Mouse (Mus musculus): ENCODE measurements around the gene Hoxd10. TPM values are rescaled to one million over a fixed set of nuclear protein-coding genes. Genes with fewer than 3 reads are reported as not detected.
A peak's percentile ranks its signal among the peaks of the same experiment; 100 is the strongest.

Gene Hoxd10
- polyA plus RNA-seq, 1 experiment from 2014 or later, result not detected

DNA sequence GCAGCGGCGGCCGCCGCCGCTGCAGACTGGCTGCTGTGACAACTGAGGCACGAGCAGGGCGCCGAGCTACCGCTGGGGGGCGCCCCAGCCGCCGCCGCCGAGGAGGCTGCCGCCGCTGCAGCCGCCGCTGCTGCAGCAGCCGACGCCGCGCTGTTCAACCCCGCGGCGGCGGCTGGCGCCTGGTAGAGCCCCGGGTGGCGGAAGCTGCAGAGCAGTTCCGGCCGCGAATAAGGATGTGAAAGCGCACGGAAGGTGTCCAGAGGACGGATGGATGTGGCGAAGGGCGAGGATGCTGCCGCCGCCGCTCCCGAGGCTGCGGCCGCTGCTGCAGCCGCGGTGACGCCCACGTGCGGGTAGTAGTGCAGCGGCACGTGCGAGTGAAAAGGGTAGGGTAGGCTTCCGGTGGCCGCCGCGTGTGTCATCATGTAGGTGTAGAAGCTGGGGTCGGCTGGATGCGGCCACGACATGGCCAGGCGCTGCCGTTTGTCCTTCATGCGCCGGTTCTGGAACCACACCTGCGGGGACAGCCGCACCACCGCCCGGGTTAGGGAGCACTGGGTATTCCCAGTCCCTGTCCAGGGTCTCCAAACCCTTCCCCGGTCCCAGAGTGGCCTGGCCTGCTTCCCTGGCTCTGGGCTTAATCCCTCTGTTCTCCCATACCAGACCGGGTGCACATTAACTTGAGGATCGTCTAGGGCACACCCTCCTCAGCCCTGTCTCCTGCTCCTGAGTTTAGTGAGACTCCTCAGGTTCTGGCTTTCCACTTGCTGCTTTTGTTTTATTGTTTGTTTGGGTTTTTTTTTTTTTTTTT, 35.7 kb upstream of the Hoxd10 start:
- Histone ChIP-seq H3K4me2 (ENCODE audit: low read length) (peak overlapping the region; percentile 51), H3K27ac (replicated peaks; ENCODE audit: low read depth, low read length) (peak overlapping the region; percentile 60), H3K4me3 (replicated peaks; ENCODE audit: low read depth, low read length) (peak overlapping the region; percentile 32), H3K4me1 (ENCODE audit: control insufficient read depth, insufficient read depth, low read length) (0 out of 2 replicates have a peak, but pooled peaks cover 3% of the 10 kb centered on the region), H3K9me3 (ENCODE audit: control insufficient read depth, low read length) (no peaks in the 10 kb centered on the region), H3K27me3 (ENCODE audit: control insufficient read depth, insufficient read depth, low read length) (peaks cover 82% of the 10 kb centered on the region), H3K9ac (replicated peaks; ENCODE audit: low read length) (peak overlapping the region; percentile 39; the same call in 1 of the 2 replicates), H3K36me3 (ENCODE audit: control insufficient read depth, insufficient read depth, low read length) (no peaks in the 10 kb centered on the region)
- DNase-seq (peak; percentile 74), ATAC-seq (ENCODE audit: low FRiP score, low TSS enrichment) (no peak; the same call in 1 of the 2 replicates)
- WGBS, result under 1% methylated on average over 68 of the region's 69 CpGs

DNA sequence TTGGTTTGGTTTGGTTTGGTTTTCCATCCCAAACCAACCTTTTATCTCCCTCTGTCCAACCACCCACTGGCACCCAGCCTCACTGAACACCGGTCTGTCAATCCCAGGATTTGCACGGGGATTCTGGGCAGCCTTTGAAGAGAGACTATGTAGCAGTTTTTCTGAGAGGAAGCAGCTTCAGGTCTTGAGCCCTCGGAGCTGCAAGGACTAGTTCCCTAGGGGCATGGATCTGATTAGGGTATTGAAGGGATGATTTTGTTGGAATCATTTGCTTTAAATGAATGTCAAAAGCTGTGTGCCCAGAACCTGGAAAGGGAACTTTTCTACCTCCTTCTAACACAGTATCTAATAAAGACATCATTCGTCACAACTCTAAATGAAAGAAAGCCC, 35.1 kb upstream of the Hoxd10 start:
- H3K27ac ChIP-seq (replicated peaks; ENCODE audit: low read depth, low read length), result no peak overlapping the region; the same call in 1 of the 2 replicates
- H3K36me3 ChIP-seq (ENCODE audit: control insufficient read depth, insufficient read depth, low read length), result no peaks in the 10 kb centered on the region
- H3K9ac ChIP-seq (replicated peaks; ENCODE audit: low read length), result no peak overlapping the region
- H3K4me3 ChIP-seq (replicated peaks; ENCODE audit: low read depth, low read length), result no peak overlapping the region; the same call in 1 of the 2 replicates
- DNase-seq (peak; percentile 56), ATAC-seq (ENCODE audit: low FRiP score, low TSS enrichment) (no peak)
- 1% methylated on average over 4 of the region's 4 CpGs for WGBS
- peaks cover 84% of the 10 kb centered on the region for H3K27me3 ChIP-seq (ENCODE audit: control insufficient read depth, insufficient read depth, low read length)
- H3K9me3 ChIP-seq (ENCODE audit: control insufficient read depth, low read length), result no peaks in the 10 kb centered on the region
- H3K4me1 ChIP-seq (ENCODE audit: control insufficient read depth, insufficient read depth, low read length), result peaks cover 3% of the 10 kb centered on the region; the same call in 1 of the 2 replicates
- no peak overlapping the region; the same call in 1 of the 2 replicates for H3K4me2 ChIP-seq (ENCODE audit: low read length)

GRCm38 (mm10) chr2:74657251-74658023, 34.3 kb upstream of the Hoxd10 start:
- 3% methylated on average over 62 of the region's 62 CpGs for WGBS
- peak overlapping the region; percentile 67 for H3K27ac ChIP-seq (replicated peaks; ENCODE audit: low read depth, low read length)
- peak overlapping the region; percentile 22 for H3K4me3 ChIP-seq (replicated peaks; ENCODE audit: low read depth, low read length)
- H3K36me3 ChIP-seq (ENCODE audit: control insufficient read depth, insufficient read depth, low read length), result no peaks in the 10 kb centered on the region
- peak overlapping the region; percentile 3; the same call in 1 of the 2 replicates for H3K4me2 ChIP-seq (ENCODE audit: low read length)
- ATAC-seq (ENCODE audit: low FRiP score, low TSS enrichment) (no peak), DNase-seq (peak; percentile 54)
- peak overlapping the region; percentile 37; the same call in 1 of the 2 replicates for H3K9ac ChIP-seq (replicated peaks; ENCODE audit: low read length)
- peaks cover 3% of the 10 kb centered on the region; the same call in 1 of the 2 replicates for H3K4me1 ChIP-seq (ENCODE audit: control insufficient read depth, insufficient read depth, low read length)
- peaks cover 85% of the 10 kb centered on the region for H3K27me3 ChIP-seq (ENCODE audit: control insufficient read depth, insufficient read depth, low read length)
- no peaks in the 10 kb centered on the region for H3K9me3 ChIP-seq (ENCODE audit: control insufficient read depth, low read length)

- Histone ChIP-seq H3K36me3 (ENCODE audit: control insufficient read depth, insufficient read depth, low read length) (no peaks in the 10 kb centered on the region), H3K27me3 (ENCODE audit: control insufficient read depth, insufficient read depth, low read length) (peaks cover 89% of the 10 kb centered on the region), H3K9ac (replicated peaks; ENCODE audit: low read length) (peak overlapping the region; percentile 37; the same call in 1 of the 2 replicates), H3K4me1 (ENCODE audit: control insufficient read depth, insufficient read depth, low read length) (peaks cover 3% of the 10 kb centered on the region; the same call in 1 of the 2 replicates), H3K9me3 (ENCODE audit: control insufficient read depth, low read length) (no peaks in the 10 kb centered on the region), H3K4me2 (ENCODE audit: low read length) (no peak overlapping the region), H3K4me3 (replicated peaks; ENCODE audit: low read depth, low read length) (peak overlapping the region; percentile 22), H3K27ac (replicated peaks; ENCODE audit: low read depth, low read length) (peak overlapping the region; percentile 67)
- ATAC-seq (ENCODE audit: low FRiP score, low TSS enrichment), result no peak
- DNase-seq, result peak; percentile 51
- 3% methylated on average over 15 of the region's 15 CpGs for WGBS
These were observed 33.6 kb upstream of the Hoxd10 start for GRCm38 (mm10) chr2:74658024-74658666.

DNA sequence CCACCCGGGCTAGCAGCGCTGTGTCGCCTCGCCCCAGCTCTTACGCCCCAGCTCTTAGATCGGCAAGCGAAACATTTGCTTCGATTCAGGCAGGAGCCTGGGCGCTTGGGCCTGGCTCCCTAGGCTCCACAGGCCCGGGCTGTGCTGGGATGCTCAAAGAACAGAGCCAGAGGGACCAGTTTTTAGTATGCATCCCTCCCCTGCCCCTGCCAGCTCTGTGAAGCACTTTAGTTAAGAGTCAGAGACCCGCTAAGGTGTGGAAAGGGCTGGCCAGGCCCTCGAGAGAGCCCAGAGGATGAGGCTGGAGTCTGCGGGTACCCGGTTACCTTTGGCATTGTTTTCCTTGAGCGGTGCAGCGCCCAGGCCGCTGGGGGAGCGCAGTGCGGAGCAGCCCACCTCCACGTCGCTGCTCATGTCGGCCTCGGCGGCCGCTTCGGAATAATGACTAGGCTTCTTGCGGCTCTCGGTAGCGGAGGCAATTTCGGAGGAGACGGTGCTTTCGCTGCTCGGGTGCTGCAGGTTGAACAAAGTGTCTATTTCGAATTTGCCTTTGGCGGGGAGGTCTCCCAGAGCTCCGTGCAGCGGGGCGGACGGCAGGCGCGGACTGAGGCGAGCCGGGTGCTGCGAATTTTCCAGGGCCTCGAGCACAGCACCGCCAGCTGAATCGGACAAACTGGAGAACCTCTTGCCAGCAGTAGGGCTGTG, 32.9 kb upstream of the Hoxd10 start:
- Histone ChIP-seq H3K9me3 (ENCODE audit: control insufficient read depth, low read length) (no peaks in the 10 kb centered on the region), H3K4me2 (ENCODE audit: low read length) (peak overlapping the region; percentile 12; the same call in 1 of the 2 replicates), H3K27me3 (ENCODE audit: control insufficient read depth, insufficient read depth, low read length) (peaks cover 94% of the 10 kb centered on the region), H3K27ac (replicated peaks; ENCODE audit: low read depth, low read length) (peak overlapping the region; percentile 67), H3K9ac (replicated peaks; ENCODE audit: low read length) (peak overlapping the region; percentile 37; the same call in 1 of the 2 replicates), H3K36me3 (ENCODE audit: control insufficient read depth, insufficient read depth, low read length) (no peaks in the 10 kb centered on the region), H3K4me1 (ENCODE audit: control insufficient read depth, insufficient read depth, low read length) (peaks cover 3% of the 10 kb centered on the region; the same call in 1 of the 2 replicates), H3K4me3 (replicated peaks; ENCODE audit: low read depth, low read length) (peak overlapping the region; percentile 22)
- WGBS, result under 1% methylated on average over 47 of the region's 47 CpGs
- no peak for ATAC-seq (ENCODE audit: low FRiP score, low TSS enrichment)
- DNase-seq, result peak; percentile 62

DNA sequence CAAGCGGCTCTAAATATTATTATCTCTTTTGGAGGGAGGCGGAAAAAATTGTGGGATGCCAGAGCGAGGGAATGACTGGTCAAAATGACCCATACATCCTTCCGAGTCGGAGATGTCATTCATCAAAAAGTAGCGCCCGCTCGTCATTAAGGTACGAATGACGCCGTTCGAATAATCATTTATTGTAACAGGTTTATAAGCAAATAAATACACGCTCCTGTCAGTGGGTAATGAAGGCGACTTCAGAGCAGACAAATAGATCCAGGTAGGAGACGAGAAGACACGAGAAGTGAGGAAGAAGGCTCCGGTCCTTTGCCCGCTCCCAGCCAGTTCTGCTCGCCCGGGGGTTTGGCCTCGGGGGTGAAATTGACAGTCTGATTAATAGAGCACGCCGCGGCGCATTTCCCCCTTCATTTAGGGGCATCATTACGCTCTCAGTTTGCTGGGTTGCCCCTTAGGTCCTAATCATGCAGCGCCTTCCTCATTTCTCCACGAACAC, 32.2 kb upstream of the Hoxd10 start, which contains the start of gene Evx2:
TSS of gene Evx2 (minus strand) at position 51 of the 499 bp plus-strand sequence.
- peak within 1 kb of the TSS; percentile 22 for H3K4me3 ChIP-seq (replicated peaks; ENCODE audit: low read depth, low read length)
- WGBS, result 1% methylated on average over 28 of the region's 28 CpGs
- H3K27me3 ChIP-seq (ENCODE audit: control insufficient read depth, insufficient read depth, low read length), result peaks cover 94% of the 10 kb centered on the region
- H3K27ac ChIP-seq (replicated peaks; ENCODE audit: low read depth, low read length), result peak within 1 kb of the TSS; percentile 67
- no peaks in the 10 kb centered on the region for H3K9me3 ChIP-seq (ENCODE audit: control insufficient read depth, low read length)
- H3K4me2 ChIP-seq (ENCODE audit: low read length), result peak within 1 kb of the TSS; percentile 12; the same call in 1 of the 2 replicates
- ATAC-seq (ENCODE audit: low FRiP score, low TSS enrichment) (no peak), DNase-seq (peak; percentile 38)
- H3K9ac ChIP-seq (replicated peaks; ENCODE audit: low read length), result peak within 1 kb of the TSS; percentile 37; the same call in 1 of the 2 replicates
- H3K36me3 ChIP-seq (ENCODE audit: control insufficient read depth, insufficient read depth, low read length), result no peaks in the 10 kb centered on the region
- H3K4me1 ChIP-seq (ENCODE audit: control insufficient read depth, insufficient read depth, low read length), result peaks cover 3% of the 10 kb centered on the region; the same call in 1 of the 2 replicates

GRCm38 (mm10) chr2:74660421-74661375, 31.0 kb upstream of the Hoxd10 start:
- peaks cover 93% of the 10 kb centered on the region for H3K27me3 ChIP-seq (ENCODE audit: control insufficient read depth, insufficient read depth, low read length)
- ATAC-seq (ENCODE audit: low FRiP score, low TSS enrichment), result no peak
- no peak overlapping the region for H3K4me2 ChIP-seq (ENCODE audit: low read length)
- no peak overlapping the region for H3K9ac ChIP-seq (replicated peaks; ENCODE audit: low read length)
- no peaks in the 10 kb centered on the region for H3K36me3 ChIP-seq (ENCODE audit: control insufficient read depth, insufficient read depth, low read length)
- WGBS, result 4% methylated on average over 30 of the region's 30 CpGs
- no peaks in the 10 kb centered on the region for H3K9me3 ChIP-seq (ENCODE audit: control insufficient read depth, low read length)
- peak; percentile 33 for DNase-seq
- 0 out of 2 replicates have a peak overlapping the region, but pooled peaks have one; percentile 41 for H3K27ac ChIP-seq (replicated peaks; ENCODE audit: low read depth, low read length)
- H3K4me3 ChIP-seq (replicated peaks; ENCODE audit: low read depth, low read length), result 0 out of 2 replicates have a peak overlapping the region, but pooled peaks have one; percentile 7
- peaks cover 2% of the 10 kb centered on the region; the same call in 1 of the 2 replicates for H3K4me1 ChIP-seq (ENCODE audit: control insufficient read depth, insufficient read depth, low read length)

Measured in midbrain, embryonic 14.5 days (tissue).